Mouse (Mus musculus) limb, embryonic 12.5 days (tissue): ENCODE measurements at regions not wholly inside any gene's neighbourhood (a gene's known extent, or its start where the extent isn't known, plus 50 kb on each side); places are given as distances from the start of the nearest gene placed in this dataset.
"Not testable (repeated sequence)": the region's sequence is repeated elsewhere in the genome, so short reads cannot be mapped to it uniquely, and the experiment has no call there.

Experiments
- ATAC-seq: fragments of 200-750 bp; cut with Nextera tagmentation; 2 replicates; pipeline ENCODE4 v1.8.0; 2017; ENCODE audit warnings: low read depth, moderate TSS enrichment; ENCODE audit not compliant: insufficient number of reproducible peaks, insufficient read depth, low FRiP score, low TSS enrichment
- H3K27ac ChIP-seq: fragments of 300-500 bp; sonication (generic); 2 replicates; pipeline ENCODE4 v1.5.1; 2016; ENCODE audit warnings: mild to moderate bottlenecking, moderate library complexity
- H3K27me3 ChIP-seq: fragments of 300-500 bp; sonication (generic); 2 replicates; pipeline ENCODE4 v1.6.1; 2016; ENCODE audit warnings: mild to moderate bottlenecking, moderate library complexity
- H3K36me3 ChIP-seq: fragments of 300-500 bp; sonication (generic); 2 replicates; pipeline ENCODE4 v1.6.1; 2016; ENCODE audit warnings: mild to moderate bottlenecking, moderate library complexity
- H3K4me1 ChIP-seq: fragments of 300-500 bp; sonication (generic); replicated peaks from 2 replicates; pipeline ENCODE4 v1.6.1; 2016
- H3K4me2 ChIP-seq: fragments of 300-500 bp; sonication (generic); 2 replicates; pipeline ENCODE4 v1.6.1; 2016; ENCODE audit warnings: mild to moderate bottlenecking, moderate library complexity
- H3K4me3 ChIP-seq: fragments of 300-500 bp; sonication (generic); replicated peaks from 2 replicates; pipeline ENCODE4 v1.5.1; 2016; ENCODE audit warnings: mild to moderate bottlenecking
- H3K9ac ChIP-seq: fragments of 300-500 bp; sonication (generic); replicated peaks from 2 replicates; pipeline ENCODE4 v1.6.1; 2016; ENCODE audit warnings: mild to moderate bottlenecking, moderate library complexity
- H3K9me3 ChIP-seq: fragments of 300-500 bp; sonication (generic); 2 replicates; pipeline ENCODE4 v1.6.1; 2016; ENCODE audit warnings: mild to moderate bottlenecking, moderate library complexity
- WGBS: fragments of 180-500 bp; shearing (Covaris S2); methylation state at CpG from one replicate; pipeline ENCODE4 v1.1.7; 2016; 5-methylcytosine and 5-hydroxymethylcytosine counted together

GRCm38 (mm10) chr8:98755795-98756194 is 660.5 kb downstream of the Cdh8 start:
- H3K27me3 ChIP-seq: no peaks in the 10 kb centered on the region
- no peak overlapping the region for H3K4me2 ChIP-seq
- no peak overlapping the region for H3K4me3 ChIP-seq
- no peak for ATAC-seq
- H3K9me3 ChIP-seq: no peaks in the 10 kb centered on the region
- no peaks in the 10 kb centered on the region for H3K36me3 ChIP-seq
- no peak overlapping the region for H3K9ac ChIP-seq
- H3K4me1 ChIP-seq: no peaks in the 10 kb centered on the region
- 84% methylated on average over 2 of the region's 2 CpGs for WGBS
- no peak overlapping the region for H3K27ac ChIP-seq

GRCm38 (mm10) chr8:98752367-98752766 is 663.9 kb downstream of the Cdh8 start:
- WGBS: 57% methylated on average over 6 of the region's 6 CpGs
- H3K4me3 ChIP-seq: no peak overlapping the region
- H3K9me3 ChIP-seq: no peaks in the 10 kb centered on the region
- H3K4me1 ChIP-seq: no peaks in the 10 kb centered on the region
- no peaks in the 10 kb centered on the region for H3K36me3 ChIP-seq
- H3K4me2 ChIP-seq: no peak overlapping the region
- no peak overlapping the region for H3K9ac ChIP-seq
- no peak for ATAC-seq
- no peak overlapping the region for H3K27ac ChIP-seq
- H3K27me3 ChIP-seq: no peaks in the 10 kb centered on the region

- 92% methylated on average over 1 of the region's 1 CpGs for WGBS
- H3K9ac ChIP-seq: no peak overlapping the region
- H3K4me1 ChIP-seq: no peaks in the 10 kb centered on the region
- H3K9me3 ChIP-seq: no peaks in the 10 kb centered on the region
- no peak for ATAC-seq
- no peaks in the 10 kb centered on the region for H3K27me3 ChIP-seq
- no peaks in the 10 kb centered on the region for H3K36me3 ChIP-seq
- no peak overlapping the region for H3K4me3 ChIP-seq
- no peak overlapping the region for H3K4me2 ChIP-seq
- H3K27ac ChIP-seq: no peak overlapping the region
Observed at GRCm38 (mm10) chr8:98707753-98708152, 708.5 kb downstream of the Cdh8 start.

- no peaks in the 10 kb centered on the region for H3K4me1 ChIP-seq
- no peak overlapping the region for H3K9ac ChIP-seq
- ATAC-seq: no peak
- H3K9me3 ChIP-seq: no peaks in the 10 kb centered on the region
- WGBS: 53% methylated on average over 4 of the region's 4 CpGs
- no peak overlapping the region for H3K4me2 ChIP-seq
- no peaks in the 10 kb centered on the region for H3K27me3 ChIP-seq
- H3K27ac ChIP-seq: no peak overlapping the region
- H3K36me3 ChIP-seq: no peaks in the 10 kb centered on the region
- no peak overlapping the region for H3K4me3 ChIP-seq
Observed at GRCm38 (mm10) chr8:98706122-98706521, 710.1 kb downstream of the Cdh8 start.

GRCm38 (mm10) chr8:98685195-98685594 is 731.1 kb downstream of the Cdh8 start:
- ATAC-seq: no peak
- H3K4me2 ChIP-seq: no peak overlapping the region
- WGBS: 89% methylated on average over 9 of the region's 9 CpGs

GRCm38 (mm10) chr8:98684531-98684930 is 731.7 kb downstream of the Cdh8 start:
- no peaks in the 10 kb centered on the region for H3K36me3 ChIP-seq
- H3K27me3 ChIP-seq: no peaks in the 10 kb centered on the region
- no peak for ATAC-seq
- H3K27ac ChIP-seq: no peak overlapping the region
- H3K9ac ChIP-seq: no peak overlapping the region
- no peaks in the 10 kb centered on the region for H3K4me1 ChIP-seq
- WGBS: 91% methylated on average over 6 of the region's 6 CpGs
- H3K4me2 ChIP-seq: no peak overlapping the region
- no peak overlapping the region for H3K4me3 ChIP-seq
- no peaks in the 10 kb centered on the region for H3K9me3 ChIP-seq

More at GRCm38 (mm10) chr8:98685195-98685594, 731.1 kb downstream of the Cdh8 start:
- Histone ChIP-seq H3K4me1 (no peaks in the 10 kb centered on the region), H3K9me3 (no peaks in the 10 kb centered on the region), H3K27ac (no peak overlapping the region), H3K9ac (no peak overlapping the region), H3K4me3 (no peak overlapping the region), H3K36me3 (no peaks in the 10 kb centered on the region), H3K27me3 (no peaks in the 10 kb centered on the region)

- Histone ChIP-seq H3K36me3 (no peaks in the 10 kb centered on the region), H3K4me2 (no peak overlapping the region), H3K9ac (no peak overlapping the region), H3K4me3 (no peak overlapping the region), H3K4me1 (no peaks in the 10 kb centered on the region), H3K27ac (no peak overlapping the region), H3K27me3 (no peaks in the 10 kb centered on the region), H3K9me3 (no peaks in the 10 kb centered on the region)
- WGBS: 92% methylated on average over 2 of the region's 2 CpGs
- ATAC-seq: no peak
Observed at GRCm38 (mm10) chr8:98680065-98680464, 736.2 kb downstream of the Cdh8 start.

GRCm38 (mm10) chr8:98659287-98659686 is 757.0 kb downstream of the Cdh8 start:
- Histone ChIP-seq H3K27ac (no peak overlapping the region), H3K36me3 (no peaks in the 10 kb centered on the region), H3K4me1 (no peaks in the 10 kb centered on the region), H3K4me2 (no peak overlapping the region), H3K9me3 (no peaks in the 10 kb centered on the region), H3K27me3 (no peaks in the 10 kb centered on the region), H3K9ac (no peak overlapping the region), H3K4me3 (no peak overlapping the region)
- ATAC-seq: no peak
- WGBS: 55% methylated on average over 2 of the region's 2 CpGs

GRCm38 (mm10) chr8:98652316-98652715 is 764.0 kb downstream of the Cdh8 start:
- H3K9me3 ChIP-seq, H3K36me3 ChIP-seq, H3K9ac ChIP-seq, H3K27ac ChIP-seq, H3K4me3 ChIP-seq, H3K4me1 ChIP-seq, ATAC-seq, H3K4me2 ChIP-seq, H3K27me3 ChIP-seq: not testable (repeated sequence)
- 90% methylated on average over 4 of the region's 4 CpGs for WGBS

GRCm38 (mm10) chr8:98651010-98651409 is 765.3 kb downstream of the Cdh8 start:
- Histone ChIP-seq H3K27ac (no peak overlapping the region), H3K9ac (no peak overlapping the region), H3K36me3 (no peaks in the 10 kb centered on the region), H3K4me1 (no peaks in the 10 kb centered on the region), H3K27me3 (no peaks in the 10 kb centered on the region), H3K4me2 (no peak overlapping the region), H3K9me3 (no peaks in the 10 kb centered on the region), H3K4me3 (no peak overlapping the region)
- no peak for ATAC-seq
- 95% methylated on average over 1 of the region's 1 CpGs for WGBS

- Histone ChIP-seq H3K4me3 (no peak overlapping the region), H3K9ac (no peak overlapping the region), H3K9me3 (no peaks in the 10 kb centered on the region), H3K36me3 (no peaks in the 10 kb centered on the region), H3K27me3 (no peaks in the 10 kb centered on the region), H3K4me2 (no peak overlapping the region), H3K27ac (no peak overlapping the region), H3K4me1 (no peaks in the 10 kb centered on the region)
- no peak for ATAC-seq
- 86% methylated on average over 5 of the region's 5 CpGs for WGBS
Observed at GRCm38 (mm10) chr8:98628151-98628550, 788.1 kb downstream of the Cdh8 start.

- 82% methylated on average over 4 of the region's 4 CpGs for WGBS
- Histone ChIP-seq H3K36me3 (no peaks in the 10 kb centered on the region), H3K4me1 (no peaks in the 10 kb centered on the region), H3K27ac (no peak overlapping the region), H3K9ac (no peak overlapping the region), H3K4me3 (no peak overlapping the region), H3K4me2 (no peak overlapping the region), H3K9me3 (no peaks in the 10 kb centered on the region), H3K27me3 (no peaks in the 10 kb centered on the region)
- ATAC-seq: no peak
Observed at GRCm38 (mm10) chr8:98613834-98614428, 802.3 kb downstream of the Cdh8 start.
